Mouse (Mus musculus): ENCODE measurements around the gene Ksr1.
A peak's percentile ranks its signal among the peaks of the same experiment; 100 is the strongest.

Ksr1 gene

DNA sequence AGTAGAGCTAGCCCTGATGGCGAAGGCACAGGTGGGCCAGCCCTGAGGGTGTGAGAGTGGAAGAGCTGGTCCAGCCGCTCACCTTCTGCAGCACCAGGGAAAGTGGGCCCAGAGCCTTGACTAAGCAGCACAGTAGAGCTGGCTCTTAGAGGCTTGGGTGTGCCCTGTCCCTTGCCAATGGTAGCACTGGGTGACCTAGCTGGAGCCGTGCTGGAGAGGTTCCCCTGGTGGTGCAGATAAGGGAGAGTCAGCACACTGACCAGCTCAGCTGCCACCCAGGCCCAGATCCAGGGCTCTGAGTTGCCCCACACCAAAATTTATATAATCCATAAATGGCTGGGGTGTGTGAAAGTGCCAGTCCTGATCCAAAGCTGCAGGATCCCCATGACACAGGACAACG lies 79.0 kb downstream of the Ksr1 start:
- no peak for DNase-seq (ENCODE audit: low read depth, low spot score)

- DNase-seq (ENCODE audit: low read depth, low spot score): no peak
Observed at GRCm38 (mm10) chr11:79066191-79066530, 80.0 kb downstream of the Ksr1 start.

DNA sequence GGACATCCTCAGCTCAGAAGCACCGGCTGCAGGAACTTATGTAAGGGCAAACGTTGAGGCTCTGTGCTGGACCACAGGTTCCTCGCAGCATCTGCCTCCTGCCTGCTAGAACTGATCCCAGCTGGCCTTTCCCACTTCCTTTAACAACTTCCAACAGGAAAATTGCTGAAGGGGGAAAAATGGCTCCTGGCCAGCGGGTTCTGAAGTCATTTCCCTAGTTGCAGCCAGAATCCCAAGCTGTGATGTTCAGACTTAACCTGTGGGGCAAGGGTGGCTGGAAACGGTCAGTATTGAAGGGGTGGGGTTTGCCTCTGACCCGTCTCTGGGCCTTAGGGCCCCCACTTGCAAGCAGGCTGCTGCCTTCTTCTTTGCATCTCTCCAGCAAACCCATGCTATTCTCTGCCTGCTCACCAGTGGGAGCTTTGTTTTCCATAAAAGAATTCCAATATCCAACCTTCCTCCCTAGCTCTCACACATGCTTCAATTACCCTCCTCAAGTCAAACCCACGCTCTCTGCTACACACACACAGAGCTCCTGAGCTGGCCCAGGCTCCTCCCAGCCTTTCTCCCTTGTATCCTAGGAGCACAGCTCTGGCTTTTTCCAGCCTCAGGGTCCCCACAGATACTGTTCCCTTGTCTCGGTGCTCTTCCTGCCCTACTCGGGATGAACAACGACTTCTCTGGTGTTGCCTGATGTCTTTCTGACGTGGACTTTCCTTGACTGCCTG lies 80.6 kb downstream of the Ksr1 start:
- DNase-seq (ENCODE audit: low read depth, low spot score): peak; percentile 80

GRCm38 (mm10) chr11:79064311-79064710 lies 81.9 kb downstream of the Ksr1 start:
- no peak for DNase-seq (ENCODE audit: low read depth, low spot score)

- peak; percentile 34 for DNase-seq (ENCODE audit: low read depth, low spot score)
Observed at GRCm38 (mm10) chr11:79063616-79064015, 82.6 kb downstream of the Ksr1 start.

DNA sequence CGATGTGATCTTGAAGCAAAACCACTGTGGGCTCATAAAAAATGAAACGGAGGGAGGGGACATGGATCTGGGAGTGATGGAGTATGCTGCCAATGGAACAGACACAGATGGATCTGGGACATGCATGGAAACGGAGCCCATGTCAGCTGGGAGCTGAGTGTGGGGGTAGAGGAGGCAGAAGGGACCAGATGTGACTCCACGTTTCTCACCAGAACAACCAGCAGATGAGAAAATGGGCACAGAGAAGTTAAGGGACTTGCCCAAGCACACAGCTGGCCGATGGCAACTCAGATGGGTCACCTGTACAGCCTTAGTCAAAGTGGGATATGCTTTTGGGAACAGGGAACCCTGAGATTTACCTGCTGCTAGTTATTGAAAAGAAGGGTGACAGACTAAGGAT lies 83.3 kb downstream of the Ksr1 start:
- peak; percentile 70 for DNase-seq (ENCODE audit: low read depth, low spot score)

DNA sequence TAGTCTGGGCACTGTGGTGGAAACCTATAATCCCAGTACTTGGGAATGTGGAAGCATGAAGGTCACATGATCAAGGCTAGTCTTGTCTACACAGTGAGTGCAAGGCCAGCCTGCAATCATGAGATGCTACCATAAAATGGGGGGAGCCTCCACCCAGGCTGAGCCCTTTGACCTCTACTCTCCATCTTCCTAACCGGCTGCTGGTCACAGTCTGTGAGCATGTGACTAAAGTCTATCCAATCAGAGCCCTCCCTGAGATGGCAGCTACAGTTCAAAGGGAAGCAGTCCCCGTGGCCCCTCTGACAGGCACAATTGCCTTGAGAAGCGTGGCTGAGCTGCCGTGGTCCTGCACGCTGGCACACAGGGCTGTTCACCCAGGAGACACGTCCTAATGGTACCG lies 84.4 kb downstream of the Ksr1 start:
- DNase-seq (ENCODE audit: low read depth, low spot score): no peak

DNA sequence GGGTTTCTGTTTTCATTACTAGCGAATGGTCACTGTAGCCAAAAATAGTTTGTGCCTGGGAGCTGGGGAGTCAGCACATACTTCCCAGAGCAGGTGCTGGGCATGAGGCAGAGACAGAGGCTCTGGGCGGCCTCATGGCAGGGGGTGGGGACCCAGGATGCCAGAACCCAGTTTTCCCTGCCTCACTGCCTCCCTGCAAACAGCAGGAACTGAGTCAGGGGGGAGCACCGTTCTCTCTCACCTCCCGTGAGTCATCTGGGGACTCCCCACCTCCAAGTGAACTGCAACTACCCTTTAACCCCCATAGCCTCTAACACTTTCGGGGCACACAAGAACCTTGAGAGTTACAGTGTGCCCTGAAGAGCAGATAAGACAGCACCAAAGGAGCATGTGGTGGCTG lies 86.4 kb downstream of the Ksr1 start:
- DNase-seq (ENCODE audit: low read depth, low spot score): no peak

GRCm38 (mm10) chr11:79059062-79059461 lies 87.1 kb downstream of the Ksr1 start:
- no peak for DNase-seq (ENCODE audit: low read depth, low spot score)

- DNase-seq (ENCODE audit: low read depth, low spot score): no peak
Observed at GRCm38 (mm10) chr11:79058610-79059009, 87.6 kb downstream of the Ksr1 start.

GRCm38 (mm10) chr11:79057809-79058208 lies 88.4 kb downstream of the Ksr1 start:
- DNase-seq (ENCODE audit: low read depth, low spot score): no peak

DNA sequence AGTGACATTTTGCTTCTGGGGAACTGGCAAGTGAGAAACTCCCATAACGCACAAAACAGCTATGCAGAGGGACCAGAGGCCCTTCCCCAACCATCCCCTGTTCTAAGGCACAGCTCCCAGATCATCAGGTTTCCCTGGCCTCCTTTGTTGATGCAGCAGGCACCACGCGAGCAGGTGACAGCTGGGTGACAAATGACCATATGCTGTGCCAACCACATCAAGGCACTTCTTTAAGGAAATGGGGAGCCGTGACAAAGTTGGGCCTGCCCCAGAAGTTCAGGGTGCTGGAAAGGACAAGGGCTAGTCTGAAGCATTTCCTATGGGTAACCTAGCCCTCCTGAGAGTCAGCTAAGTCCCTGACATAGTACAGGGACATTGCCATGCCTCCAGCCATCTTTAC lies 89.3 kb downstream of the Ksr1 start:
- no peak for DNase-seq (ENCODE audit: low read depth, low spot score)

- DNase-seq (ENCODE audit: low read depth, low spot score): no peak
Observed at GRCm38 (mm10) chr11:79056027-79056426, 90.2 kb downstream of the Ksr1 start.

GRCm38 (mm10) chr11:79055161-79055560 lies 91.0 kb downstream of the Ksr1 start:
- DNase-seq (ENCODE audit: low read depth, low spot score): no peak

GRCm38 (mm10) chr11:79054161-79055152 lies 91.8 kb downstream of the Ksr1 start:
- peak; percentile 26 for DNase-seq (ENCODE audit: low read depth, low spot score)

DNA sequence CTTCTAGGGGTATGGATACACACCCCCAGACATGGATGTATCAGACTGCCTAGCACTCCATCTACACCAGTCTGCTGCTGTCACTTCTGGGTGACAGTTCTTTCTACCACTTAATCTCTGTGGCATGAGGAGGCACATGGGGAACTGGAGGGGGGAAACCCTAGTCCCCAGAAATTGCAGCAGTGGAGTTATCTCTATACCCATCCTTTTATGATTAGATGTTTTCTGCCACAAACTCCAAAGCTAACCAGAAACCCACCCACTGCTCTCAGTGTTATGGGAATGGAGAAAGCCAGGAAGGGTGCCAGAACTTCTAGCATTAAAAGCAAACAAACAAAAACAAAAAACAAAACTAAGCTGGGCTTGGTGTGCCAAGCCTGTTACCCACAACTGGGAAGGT lies 92.8 kb downstream of the Ksr1 start:
- DNase-seq (ENCODE audit: low read depth, low spot score): no peak

DNA sequence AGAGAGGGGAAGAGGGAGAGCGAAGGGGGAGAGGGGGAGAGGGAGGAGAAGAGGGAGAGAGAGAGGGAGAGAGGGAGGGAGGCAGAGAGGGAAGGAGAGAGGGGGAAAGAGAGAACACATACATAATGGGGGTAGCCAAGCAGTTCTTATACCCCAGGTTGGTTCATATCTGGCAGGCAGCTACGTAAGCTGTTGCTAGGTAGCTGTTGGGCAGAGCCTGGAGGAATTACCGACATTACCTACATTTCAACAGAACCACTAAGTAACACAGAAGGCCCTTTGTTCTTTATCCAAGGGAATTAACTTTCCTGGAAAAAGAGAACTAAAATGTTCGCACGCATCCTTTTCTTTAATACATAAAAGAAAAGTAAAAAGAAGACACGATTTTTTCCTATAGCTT lies 93.4 kb downstream of the Ksr1 start:
- DNase-seq (ENCODE audit: low read depth, low spot score): no peak

DNA sequence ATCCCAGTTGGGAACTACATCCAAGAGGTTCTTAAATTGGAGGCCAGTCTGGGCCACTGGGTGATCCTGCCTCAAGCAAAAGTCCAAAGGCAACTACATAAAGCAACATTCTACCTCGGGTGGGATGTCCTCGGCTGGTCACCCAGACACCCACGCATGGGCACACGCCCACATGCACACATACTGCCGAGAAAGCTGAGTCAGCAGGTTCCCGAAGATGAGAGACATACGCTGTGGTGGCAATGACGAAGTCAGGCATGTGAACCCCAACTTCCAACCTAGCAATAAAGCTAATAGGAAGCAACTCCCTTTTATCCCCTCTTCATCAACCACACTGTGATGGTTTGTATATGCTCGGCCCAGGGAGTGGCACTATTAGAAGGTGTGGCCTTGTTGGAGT lies 94.7 kb downstream of the Ksr1 start:
- DNase-seq (ENCODE audit: low read depth, low spot score): no peak

DNA sequence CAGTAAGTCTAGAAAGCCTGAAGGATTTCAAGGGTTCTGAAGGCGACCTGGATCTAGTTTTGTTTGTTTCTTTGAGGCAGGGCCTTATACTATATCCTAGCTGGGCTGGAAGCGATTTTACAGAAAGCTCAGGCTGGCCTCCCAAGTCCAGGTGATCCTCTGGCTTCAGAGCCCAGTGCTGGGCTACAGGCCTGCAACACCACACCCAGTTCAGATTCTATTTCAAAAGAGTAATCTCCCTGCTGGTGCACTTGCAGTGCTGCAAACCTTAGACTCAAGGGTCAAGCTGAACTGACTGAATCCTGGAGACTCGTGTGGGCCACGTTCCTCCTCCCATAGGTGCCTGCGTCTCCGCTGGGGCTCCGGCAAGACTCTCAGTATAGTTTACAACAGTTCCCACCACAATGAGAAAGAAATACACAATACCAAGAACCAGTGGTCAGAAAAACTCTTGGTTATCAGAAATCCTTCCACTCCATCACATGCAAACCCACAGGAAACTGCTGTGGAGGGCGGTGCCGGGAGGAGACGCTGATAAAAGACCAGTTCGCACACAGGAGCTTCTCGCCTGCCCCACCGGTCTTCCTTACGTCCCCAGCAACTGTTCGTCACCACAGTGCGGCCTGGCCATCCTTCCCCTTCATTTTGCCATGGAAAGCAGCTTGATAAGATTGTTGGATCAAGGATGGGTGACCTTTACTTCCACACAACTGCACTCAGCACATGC lies 95.3 kb downstream of the Ksr1 start:
- DNase-seq (ENCODE audit: low read depth, low spot score): no peak

DNA sequence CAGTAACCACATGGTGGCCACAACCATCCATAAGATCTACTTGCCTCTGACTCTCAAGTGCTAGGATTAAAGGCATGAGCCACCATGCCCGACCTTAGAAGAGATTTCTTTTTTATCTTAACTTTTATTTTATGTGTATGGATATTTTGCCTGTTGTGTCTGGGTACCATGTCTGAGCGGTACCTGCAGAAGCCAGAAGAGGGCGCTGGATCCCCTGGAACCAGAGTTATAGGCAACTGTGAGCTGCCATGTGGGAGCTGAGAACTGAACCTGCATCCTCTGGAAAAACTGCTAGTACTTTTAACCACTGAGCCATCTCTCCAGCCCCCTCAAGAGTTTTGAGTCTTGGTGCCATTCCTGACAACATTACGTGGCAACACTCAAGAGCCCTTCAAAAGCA lies 97.3 kb downstream of the Ksr1 start:
- DNase-seq (ENCODE audit: low read depth, low spot score): no peak

- DNase-seq (ENCODE audit: low read depth, low spot score): no peak
Observed at GRCm38 (mm10) chr11:79047180-79047727, 99.0 kb downstream of the Ksr1 start.

DNA sequence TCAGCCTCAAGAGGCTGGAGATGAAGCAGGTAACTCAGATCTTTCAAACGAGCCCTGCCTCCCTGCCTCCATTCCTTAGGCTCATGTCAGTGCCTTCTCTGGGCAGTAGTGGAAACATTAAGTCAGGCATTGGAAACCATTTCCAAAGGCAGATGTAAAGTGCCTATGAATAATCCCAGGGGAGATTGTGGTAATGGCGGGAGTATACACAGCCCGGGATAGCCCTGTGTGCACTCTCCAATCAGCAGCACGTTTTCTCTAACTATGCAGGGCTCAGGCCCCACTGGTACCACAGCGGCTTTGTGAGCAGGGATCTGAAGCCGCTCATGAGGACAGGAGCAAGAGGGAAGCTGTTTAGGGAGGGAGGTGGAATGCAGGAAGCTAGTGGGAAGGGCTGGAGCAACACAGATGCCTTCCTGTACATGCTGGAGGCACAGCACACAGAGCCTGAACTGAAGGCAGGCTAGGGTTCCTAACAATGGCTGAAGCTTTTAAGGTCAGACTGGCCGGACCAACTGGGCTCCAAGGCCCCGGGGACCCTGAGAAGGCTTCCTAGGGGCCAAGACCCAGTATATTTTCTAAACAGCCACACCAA lies 99.5 kb downstream of the Ksr1 start:
- DNase-seq (ENCODE audit: low read depth, low spot score): no peak
